Mouse (Mus musculus): ENCODE results near the gene Flt1.

Flt1 gene

DNA sequence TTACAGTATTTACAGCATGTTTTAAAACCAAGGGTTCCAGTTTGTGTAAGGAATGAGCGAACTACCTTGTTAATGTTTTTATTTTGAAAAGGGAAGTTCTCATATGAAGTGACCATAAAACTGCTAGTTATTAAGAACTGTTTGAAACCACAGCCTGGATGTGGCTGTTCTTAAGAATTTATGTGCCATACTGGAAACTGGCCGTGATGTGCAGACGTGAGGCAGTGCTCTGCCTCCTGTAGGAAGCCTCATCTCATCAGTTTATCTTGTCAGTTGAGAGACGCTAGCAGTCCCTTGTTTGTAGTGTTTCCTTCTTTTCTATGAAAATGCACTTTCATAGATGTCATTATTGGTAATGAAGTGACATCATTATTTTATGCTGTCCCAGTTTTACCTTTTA, 186.0 kb downstream of the Flt1 start:
- no peak for DNase-seq

- no peak for DNase-seq
Measured at GRCm38 (mm10) chr5:147539409-147539808, 186.4 kb downstream of the Flt1 start.

DNA sequence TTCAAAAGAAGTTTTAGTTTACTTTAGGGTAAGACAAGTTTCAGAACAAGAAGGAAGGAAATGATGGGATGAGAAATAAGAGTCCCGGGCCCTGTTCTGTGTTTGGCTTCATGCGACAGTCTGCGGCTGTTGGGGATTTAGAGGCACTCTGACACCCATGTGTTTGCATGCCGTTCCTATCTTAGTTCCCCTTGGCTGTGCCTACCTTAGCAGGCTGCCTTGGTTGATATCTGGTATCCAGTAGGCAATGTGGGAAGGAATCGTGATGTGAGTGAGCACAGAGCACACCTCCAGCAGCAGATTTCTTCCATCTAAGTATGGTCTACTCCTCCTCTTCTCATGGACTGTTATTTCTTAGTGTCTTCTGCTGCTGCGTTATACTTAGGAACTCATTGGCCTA, 193.8 kb downstream of the Flt1 start:
- DNase-seq: no peak

- DNase-seq: no peak
Measured at GRCm38 (mm10) chr5:147527788-147528187, 198.0 kb downstream of the Flt1 start.

DNA sequence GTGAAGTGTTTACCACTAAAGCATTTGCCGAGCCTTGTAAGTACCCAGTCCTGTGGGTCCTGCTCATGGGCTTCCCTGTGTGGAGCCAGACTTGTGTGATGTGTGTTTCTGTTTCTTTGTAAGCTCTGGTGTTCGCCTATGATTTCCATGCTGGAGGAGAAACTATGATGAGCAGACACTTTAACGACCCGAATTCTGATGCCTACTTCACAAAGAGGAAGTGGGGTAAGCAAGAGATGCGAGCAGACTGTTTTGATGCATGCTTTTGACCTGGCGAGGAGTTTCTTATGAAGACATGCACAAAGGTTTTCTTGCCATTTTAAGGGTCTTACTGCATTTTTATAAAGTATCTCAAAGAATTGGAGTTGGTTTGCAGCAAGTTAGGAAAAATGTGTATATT, 198.8 kb downstream of the Flt1 start:
- DNase-seq: no peak
